Mouse (Mus musculus): ENCODE results near the gene Rbm20. TPM values are rescaled to one million over a fixed set of nuclear protein-coding genes. Genes with fewer than 3 reads are reported as not detected.

Rbm20 gene
- total and polyA plus RNA-seq, 3 experiments, result 37.3 to 58.6 TPM; not detected in 1

- no peak for DNase-seq (ENCODE audit: low read depth, low spot score)
- H3K4me3 ChIP-seq (ENCODE audit: control insufficient read depth in 1 of 2, insufficient read depth in 1 of 2, low read depth in 2 of 2, low read length in 2 of 2), result no peak overlapping the region
- no peak overlapping the region for H3K9ac ChIP-seq (ENCODE audit: control insufficient read depth, low read depth, low read length, poor library complexity, severe bottlenecking)
- H3K4me1 ChIP-seq (ENCODE audit: control insufficient read depth in 1 of 2, insufficient read depth in 2 of 2, low read length in 2 of 2), result peaks cover 11 to 24% of the 10 kb centered on the region in 2 experiments
- no peaks in the 10 kb centered on the region for H3K9me3 ChIP-seq (replicated peaks; ENCODE audit: insufficient read depth, low read length)
- no peaks in the 10 kb centered on the region for H3K79me2 ChIP-seq (ENCODE audit: control insufficient read depth, insufficient read depth, low read length, poor library complexity)
- peaks cover 0 to 13% of the 10 kb centered on the region in 2 experiments; a peak in 2 of 4 replicates for H3K36me3 ChIP-seq (ENCODE audit: control insufficient read depth in 1 of 2, insufficient read depth in 2 of 2, low read length in 2 of 2)
- TF ChIP-seq CTCF (IDR thresholded peaks at IDR 0.05 in 2 of 3, conservative IDR thresholded peaks at IDR 0.05 in 1 of 3; ENCODE audit: control insufficient read depth in 1 of 3, insufficient read depth in 1 of 3, low read depth in 2 of 3, low read length in 3 of 3, poor library complexity in 1 of 3, severe bottlenecking in 1 of 3), result no peak
- TF ChIP-seq POLR2AphosphoS2 (IDR thresholded peaks at IDR 0.05; ENCODE audit: low read length), result no peak
- TF ChIP-seq KAT2A (conservative IDR thresholded peaks at IDR 0.05; ENCODE audit: low read depth, low read length), result no peak
- TF ChIP-seq BHLHE40 (IDR thresholded peaks at IDR 0.05; ENCODE audit: borderline replicate concordance, low read depth, low read length), result no peak
- no peak for TF ChIP-seq USF2 (IDR thresholded peaks at IDR 0.05; ENCODE audit: borderline replicate concordance in 1 of 2, insufficient read depth in 1 of 2, low read depth in 1 of 2, low read length in 2 of 2)
- no peak for TF ChIP-seq TAL1 (IDR thresholded peaks at IDR 0.05; ENCODE audit: low read length)
- no peak for TF ChIP-seq MAFK (IDR thresholded peaks at IDR 0.05; ENCODE audit: borderline replicate concordance, low read depth, low read length)
- TF ChIP-seq NRF1 (IDR thresholded peaks at IDR 0.05; ENCODE audit: insufficient read depth, low read depth, low read length, poor library complexity, severe bottlenecking), result no peak
- no peak for TF ChIP-seq ZC3H11A (IDR thresholded peaks at IDR 0.05; ENCODE audit: low read depth, low read length)
- TF ChIP-seq ZMIZ1 (IDR thresholded peaks at IDR 0.05; ENCODE audit: low read depth, low read length), result no peak
- no peak for TF ChIP-seq JUND (IDR thresholded peaks at IDR 0.05; ENCODE audit: low read depth, low read length)
- H3K27ac ChIP-seq (ENCODE audit: control insufficient read depth, low read depth, low read length), result no peak overlapping the region
- no peaks in the 10 kb centered on the region for H3K27me3 ChIP-seq (ENCODE audit: control insufficient read depth in 1 of 2, insufficient read depth in 2 of 2, low read length in 2 of 2)
These were observed 108.2 kb downstream of the Rbm20 start for GRCm38 (mm10) chr19:53785352-53785751.

DNA sequence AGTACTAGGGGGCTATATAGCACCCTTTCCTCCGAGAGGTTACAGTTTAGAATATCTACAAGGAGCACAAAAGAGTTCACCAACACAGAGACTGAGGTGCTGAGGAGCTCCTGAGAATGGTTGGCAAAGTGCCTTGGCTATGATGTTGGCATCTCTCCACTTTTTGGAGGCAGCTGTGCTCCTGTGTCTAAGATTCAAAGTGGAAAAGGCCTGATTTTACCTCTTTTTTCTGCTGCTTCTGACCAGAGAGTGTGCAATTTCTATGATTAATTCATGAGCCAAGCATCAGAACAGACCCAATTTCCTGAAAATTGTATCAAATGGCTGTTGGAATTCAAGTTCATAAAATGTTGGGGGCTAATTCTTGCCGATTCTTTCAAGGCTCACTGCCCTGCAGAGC, 109.1 kb downstream of the Rbm20 start:
- peaks cover 0 to 17% of the 10 kb centered on the region in 2 experiments; a peak in 2 of 4 replicates for H3K36me3 ChIP-seq (ENCODE audit: control insufficient read depth in 1 of 2, insufficient read depth in 2 of 2, low read length in 2 of 2)
- no peak overlapping the region for H3K9ac ChIP-seq (ENCODE audit: control insufficient read depth, low read depth, low read length, poor library complexity, severe bottlenecking)
- H3K4me1 ChIP-seq (ENCODE audit: control insufficient read depth in 1 of 2, insufficient read depth in 2 of 2, low read length in 2 of 2), result peaks cover 11 to 30% of the 10 kb centered on the region in 2 experiments
- no peak overlapping the region for H3K27ac ChIP-seq (ENCODE audit: control insufficient read depth, low read depth, low read length)
- no peaks in the 10 kb centered on the region for H3K27me3 ChIP-seq (ENCODE audit: control insufficient read depth in 1 of 2, insufficient read depth in 2 of 2, low read length in 2 of 2)
- H3K9me3 ChIP-seq (replicated peaks; ENCODE audit: insufficient read depth, low read length), result no peaks in the 10 kb centered on the region
- H3K79me2 ChIP-seq (ENCODE audit: control insufficient read depth, insufficient read depth, low read length, poor library complexity), result no peaks in the 10 kb centered on the region
- no peak overlapping the region for H3K4me3 ChIP-seq (ENCODE audit: control insufficient read depth in 1 of 2, insufficient read depth in 1 of 2, low read depth in 2 of 2, low read length in 2 of 2)
- no peak for TF ChIP-seq JUND (IDR thresholded peaks at IDR 0.05; ENCODE audit: low read depth, low read length)
- no peak for TF ChIP-seq MEF2A (IDR thresholded peaks at IDR 0.05; ENCODE audit: extremely low read depth, insufficient replicate concordance, low read depth, low read length, poor library complexity, severe bottlenecking)
- no peak for TF ChIP-seq E2F4 (IDR thresholded peaks at IDR 0.05; ENCODE audit: borderline replicate concordance, low read depth, low read length)
- no peak for TF ChIP-seq MAFK (IDR thresholded peaks at IDR 0.05; ENCODE audit: borderline replicate concordance, low read depth, low read length)
- TF ChIP-seq SMC3 (IDR thresholded peaks at IDR 0.05; ENCODE audit: low read depth, low read length), result no peak
- TF ChIP-seq ZMIZ1 (IDR thresholded peaks at IDR 0.05; ENCODE audit: low read depth, low read length), result no peak
- no peak for TF ChIP-seq RCOR1 (IDR thresholded peaks at IDR 0.05; ENCODE audit: low read depth, low read length)
- TF ChIP-seq GATA1 (IDR thresholded peaks at IDR 0.05; ENCODE audit: low read depth, low read length), result no peak
- TF ChIP-seq CHD1 (IDR thresholded peaks at IDR 0.05; ENCODE audit: low read depth, low read length), result no peak
- TF ChIP-seq POLR2AphosphoS5 (IDR thresholded peaks at IDR 0.05; ENCODE audit: borderline replicate concordance, low read depth, low read length), result no peak
- no peak for TF ChIP-seq GABPA (IDR thresholded peaks at IDR 0.05; ENCODE audit: low read depth, low read length)
- TF ChIP-seq POLR2A (IDR thresholded peaks at IDR 0.05; ENCODE audit: control insufficient read depth in 1 of 2, insufficient read depth in 1 of 2, low read depth in 1 of 2, low read length in 2 of 2, poor library complexity in 1 of 2), result no peak
- TF ChIP-seq HCFC1 (IDR thresholded peaks at IDR 0.05; ENCODE audit: low read depth, low read length), result no peak
- no peak for TF ChIP-seq NELFE (IDR thresholded peaks at IDR 0.05; ENCODE audit: low read depth, low read length)
- no peak for TF ChIP-seq MYC (IDR thresholded peaks at IDR 0.05; ENCODE audit: low read depth, low read length)
- TF ChIP-seq CTCF (IDR thresholded peaks at IDR 0.05 in 2 of 3, conservative IDR thresholded peaks at IDR 0.05 in 1 of 3; ENCODE audit: control insufficient read depth in 1 of 3, insufficient read depth in 1 of 3, low read depth in 2 of 3, low read length in 3 of 3, poor library complexity in 1 of 3, severe bottlenecking in 1 of 3), result no peak
- TF ChIP-seq TBP (IDR thresholded peaks at IDR 0.05; ENCODE audit: low read depth, low read length), result no peak
- no peak for DNase-seq (ENCODE audit: low read depth, low spot score)

Measured in MEL (cell line).